ENCODE assay signal across 9 mouse cellular contexts in the genomic region with DNA sequence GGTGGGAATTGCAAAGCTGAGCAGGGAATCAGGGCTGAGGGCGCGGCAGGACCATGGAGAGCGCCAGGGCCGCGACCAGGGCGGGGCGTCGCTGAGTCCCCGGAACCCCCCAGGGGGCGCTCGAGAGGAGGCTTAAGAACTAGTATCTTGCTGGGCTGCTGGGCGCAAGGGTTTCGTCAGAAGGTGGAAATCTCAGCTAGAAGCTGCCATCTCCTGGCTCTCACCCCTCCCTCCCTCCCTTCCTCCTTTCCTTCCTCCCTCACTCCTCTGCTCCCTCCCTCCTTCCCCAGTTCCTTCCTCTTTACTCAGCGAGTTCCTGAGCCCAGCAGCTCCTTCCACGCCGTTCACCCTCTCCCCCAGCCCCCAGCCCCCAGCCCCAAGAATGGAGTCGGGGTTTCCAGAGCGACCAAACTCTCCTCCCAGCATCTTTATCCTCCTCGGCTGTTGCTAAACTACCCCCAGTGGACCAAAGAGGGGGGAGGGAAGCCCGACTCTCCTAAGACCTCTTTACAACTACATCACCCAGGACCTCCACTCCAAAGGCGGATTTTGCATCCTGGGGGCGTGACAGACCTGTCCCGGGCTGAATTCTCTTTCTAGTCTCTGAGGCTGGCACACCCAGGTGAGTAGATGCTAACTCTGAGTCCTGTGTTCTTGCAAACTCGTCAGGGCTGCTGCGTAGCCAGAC. TPM values are rescaled to one million over a fixed set of nuclear protein-coding genes. Genes with fewer than 3 reads are reported as not detected.
A peak's percentile ranks its signal among the peaks of the same experiment; 100 is the strongest.
DNase-seq lines count a peak whose midpoint lies in the region; ATAC-seq and TF ChIP-seq lines count a peak whose summit lies in the region.
"Had no signal": no experiment of that assay in that cellular context is flagged by ENCODE, and none has a peak within 500 bp of the region (broad histone marks: within the 10 kb centered on the region; RNA-seq: fewer than 3 reads in every experiment).

No protein-coding gene starts in this region.

- H3K27ac ChIP-seq in embryonic facial prominence, embryonic 14.5 days (replicated peaks; ENCODE audit: low read depth, low read length): no peak overlapping the region
- peak overlapping the region; percentile 75; the same call in 1 of the 2 replicates for H3K27ac ChIP-seq in layer of hippocampus, adult 2 months
- H3K27ac ChIP-seq in lung, embryonic 15.5 days: no peak overlapping the region

- 2% methylated on average over 20 of the region's 25 CpGs for WGBS in embryonic facial prominence, embryonic 14.5 days
- under 1% methylated on average over 25 of the region's 25 CpGs for WGBS in lung, embryonic 15.5 days

- H3K9ac ChIP-seq in embryonic facial prominence, embryonic 14.5 days (ENCODE audit: low read depth, low read length): no peak overlapping the region
- no peak overlapping the region for H3K9ac ChIP-seq in lung, embryonic 15.5 days

- ATAC-seq in embryonic facial prominence, embryonic 14.5 days (ENCODE audit: low read depth): peak; percentile 84; the same call in 1 of the 2 replicates
- ATAC-seq in lung, embryonic 15.5 days (ENCODE audit: borderline replicate concordance, extremely low read depth, low FRiP score, low TSS enrichment): peak; percentile 64; the same call in 1 of the 2 replicates

- no peaks in the 10 kb centered on the region for H3K36me3 ChIP-seq in embryonic facial prominence, embryonic 14.5 days (ENCODE audit: control insufficient read depth, insufficient read depth, low read length)
- no peaks in the 10 kb centered on the region for H3K36me3 ChIP-seq in lung, embryonic 15.5 days

- no peak overlapping the region for H3K4me3 ChIP-seq in embryonic facial prominence, embryonic 14.5 days (ENCODE audit: low read depth, low read length)
- H3K4me3 ChIP-seq in layer of hippocampus, adult 2 months: peak overlapping the region; percentile 57
- H3K4me3 ChIP-seq in lung, embryonic 15.5 days: no peak overlapping the region

- peaks cover 26% of the 10 kb centered on the region for H3K27me3 ChIP-seq in embryonic facial prominence, embryonic 14.5 days (replicated peaks; ENCODE audit: control insufficient read depth, insufficient read depth, low read length)
- peaks cover 16% of the 10 kb centered on the region for H3K27me3 ChIP-seq in lung, embryonic 15.5 days

- no peaks in the 10 kb centered on the region for H3K4me1 ChIP-seq in embryonic facial prominence, embryonic 14.5 days (ENCODE audit: control insufficient read depth, insufficient read depth, low read length)
- 0 out of 2 replicates have a peak, but pooled peaks cover 6% of the 10 kb centered on the region for H3K4me1 ChIP-seq in lung, embryonic 15.5 days

- DNase-seq in ovary, postnatal 10 days (ENCODE audit: low spot score): peak; percentile 53
- DNase-seq in ovary, adult 18-20 months (ENCODE audit: low spot score): no peak
- peak; percentile 84 for DNase-seq in embryonic facial prominence, embryonic 14.5 days (ENCODE audit: low spot score)
- peak; percentile 86 for DNase-seq in heart, postnatal 4 days
- DNase-seq in layer of hippocampus, adult 2 months (ENCODE audit: low spot score in 2 of 2): peak; percentile 57 to 86
- DNase-seq in retina, adult 2 months (ENCODE audit: low read depth, low spot score): peak; percentile 11
- DNase-seq in thymus, postnatal 14 days: peak; percentile 72

- 0 out of 2 replicates have a peak overlapping the region, but pooled peaks have one; percentile 29 for H3K4me2 ChIP-seq in embryonic facial prominence, embryonic 14.5 days (ENCODE audit: low read depth, low read length)
- no peak overlapping the region for H3K4me2 ChIP-seq in lung, embryonic 15.5 days

- H3K9me3 ChIP-seq in embryonic facial prominence, embryonic 14.5 days (ENCODE audit: control insufficient read depth, low read length): no peaks in the 10 kb centered on the region
- H3K9me3 ChIP-seq in lung, embryonic 15.5 days: no peaks in the 10 kb centered on the region

- TF ChIP-seq CTCF in layer of hippocampus, adult 2 months (conservative IDR thresholded peaks at IDR 0.05): peak; percentile 91

RNA-seq across cellular contexts. Expression of a gene that starts 22.5 kb away (rescaled TPM):
- 2.4 and 3.3 TPM in 2 replicates for polyA plus RNA-seq in embryonic facial prominence, embryonic 14.5 days (2014; fragmentation: Nextera tagmentation; extraction: Ambion mirVana)
- total RNA-seq in heart, postnatal 4 days (2021): not detected
- total RNA-seq in layer of hippocampus, adult 2 months (2021): 100 to 1,000 TPM; 148 to 152 TPM
- 0.26 and 0.30 TPM in 2 replicates for polyA plus RNA-seq in lung, embryonic 15.5 days (2015; fragmentation: Nextera tagmentation; extraction: Ambion mirVana)
- total RNA-seq: neutrophil, adult 5-6 weeks had no signal

Comparison
In these comparisons a context has a peak if more than half of its experiments do, and no peak if none do; other contexts are left out.
1. RNA of a gene that starts 22.5 kb away (total RNA-seq): 148 to 152 TPM in layer of hippocampus, adult 2 months; not detected in heart, postnatal 4 days; every median in the first group is over 100 times any median in the second.